Mouse (Mus musculus) adrenal gland (tissue): ENCODE data around the gene D930007J09Rik.

Experiments used
- intact Hi-C: fragments of 180-260 bp; cut with DNase I; formaldehyde crosslinking; loops from one replicate; pipeline ENCODE4 v1.15.1; 2025

D930007J09Rik gene

DNA sequence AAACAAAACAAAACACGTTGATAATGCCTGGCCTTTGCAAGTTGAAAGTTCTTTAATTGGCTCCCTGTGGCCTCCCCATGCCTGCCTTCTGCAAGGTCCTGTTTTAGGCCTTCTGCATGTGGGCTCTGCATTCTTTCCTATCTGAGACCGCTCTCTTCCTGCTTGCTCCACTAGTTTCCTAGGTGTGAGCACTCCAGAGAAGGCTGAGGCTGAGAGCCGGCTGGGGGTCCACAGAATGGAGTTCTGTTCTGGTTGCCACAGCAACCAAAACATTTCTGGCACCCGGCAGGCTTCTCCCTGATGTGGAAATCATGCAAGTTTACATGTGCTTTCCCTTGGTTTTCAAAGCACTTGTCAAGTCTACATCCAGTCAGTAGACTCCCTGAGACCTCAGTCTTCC lies 43.6 kb downstream of the D930007J09Rik start:
- intact Hi-C loops: no loop called here
